Mouse (Mus musculus) layer of hippocampus, adult 9-10 months (tissue): ENCODE results near the gene Pdia2.

ENCODE experiments used
- DNase-seq: peaks from one replicate; pipeline ENCODE4 v3.0.0; 2022; ENCODE audit warnings: low spot score

Gene Pdia2

GRCm38 (mm10) chr17:26198892-26199291 is at the start of gene Pdia2:
Pdia2 (minus strand) TSS chr17:26199087.
- no peak for DNase-seq

- peak; percentile 82 for DNase-seq
Measured at GRCm38 (mm10) chr17:26244101-26244841, 45.4 kb upstream of the Pdia2 start, which contains the start of gene Fam234a. Fam234a (minus strand) TSS chr17:26244242.

GRCm38 (mm10) chr17:26243471-26244100 is 44.7 kb upstream of the Pdia2 start:
- peak; percentile 35 for DNase-seq

GRCm38 (mm10) chr17:26240990-26241389 is 42.1 kb upstream of the Pdia2 start:
- no peak for DNase-seq

GRCm38 (mm10) chr17:26240120-26240790 is 41.4 kb upstream of the Pdia2 start:
- DNase-seq: no peak

GRCm38 (mm10) chr17:26239551-26239950 is 40.7 kb upstream of the Pdia2 start:
- DNase-seq: no peak

GRCm38 (mm10) chr17:26237667-26238066 is 38.8 kb upstream of the Pdia2 start:
- no peak for DNase-seq

GRCm38 (mm10) chr17:26235077-26235815 is 36.4 kb upstream of the Pdia2 start:
- no peak for DNase-seq

GRCm38 (mm10) chr17:26234386-26234785 is 35.5 kb upstream of the Pdia2 start:
- no peak for DNase-seq

- no peak for DNase-seq
Measured at GRCm38 (mm10) chr17:26232863-26233262, 34.0 kb upstream of the Pdia2 start.

GRCm38 (mm10) chr17:26231156-26231555 is 32.3 kb upstream of the Pdia2 start:
- no peak for DNase-seq

- no peak for DNase-seq
Measured at GRCm38 (mm10) chr17:26229776-26230175, 30.9 kb upstream of the Pdia2 start.

GRCm38 (mm10) chr17:26225150-26225549 is 26.3 kb upstream of the Pdia2 start:
- no peak for DNase-seq

- no peak for DNase-seq
Measured at GRCm38 (mm10) chr17:26221508-26221907, 22.6 kb upstream of the Pdia2 start.

GRCm38 (mm10) chr17:26212681-26213080 is 13.8 kb upstream of the Pdia2 start:
- no peak for DNase-seq

GRCm38 (mm10) chr17:26212241-26212640 is 13.4 kb upstream of the Pdia2 start:
- DNase-seq: no peak

GRCm38 (mm10) chr17:26207686-26208085 is 8.8 kb upstream of the Pdia2 start, which contains the start of gene Arhgdig:
Arhgdig (minus strand) TSS chr17:26207786.
- no peak for DNase-seq

GRCm38 (mm10) chr17:26206392-26206791 is 7.5 kb upstream of the Pdia2 start:
- no peak for DNase-seq

GRCm38 (mm10) chr17:26204766-26205165 is 5.9 kb upstream of the Pdia2 start:
- DNase-seq: no peak

GRCm38 (mm10) chr17:26203321-26203811 is 4.5 kb upstream of the Pdia2 start:
- DNase-seq: peak; percentile 20

- no peak for DNase-seq
Measured at GRCm38 (mm10) chr17:26202737-26203136, 3.9 kb upstream of the Pdia2 start, which contains the start of gene Rgs11. Rgs11 (plus strand) TSS chr17:26202951.

- DNase-seq: no peak
Measured at GRCm38 (mm10) chr17:26201998-26202397, 3.1 kb upstream of the Pdia2 start.
